Mouse (Mus musculus): Measurements from ENCODE around the gene Olfr598. TPM values are rescaled to one million over a fixed set of nuclear protein-coding genes. Genes with fewer than 3 reads are reported as not detected.
"Not testable (repeated sequence)": the region's sequence is repeated elsewhere in the genome, so short reads cannot be mapped to it uniquely, and the experiment has no call there.

Olfr598 gene
- polyA plus RNA-seq (2021): not detected

DNA sequence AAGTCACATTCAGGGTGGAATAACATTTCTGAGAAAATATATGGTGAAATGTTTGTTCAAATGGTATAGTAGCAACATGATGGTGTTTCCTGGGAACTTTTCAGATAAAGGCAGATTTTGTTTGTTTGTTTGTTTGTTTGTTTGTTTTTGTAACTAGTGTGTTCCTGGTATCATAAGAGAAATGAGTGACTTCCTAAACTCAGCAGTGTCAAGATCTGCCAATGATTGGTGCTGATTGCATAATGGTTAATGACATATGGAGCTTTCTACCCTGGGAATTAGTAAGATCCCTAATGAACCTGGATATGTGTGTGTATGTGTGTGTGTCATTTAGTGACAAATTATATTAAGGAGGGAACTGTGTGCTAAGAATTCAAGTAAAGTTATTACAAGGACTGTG lies at the start of gene Olfr598:
Gene Olfr598 (plus strand): TSS at position 301 of the 400 bp plus-strand sequence.
- POLR2A ChIA-PET: no interaction called here
- TF ChIP-seq CTCF (IDR thresholded peaks at IDR 0.05): no peak
- no peak for ATAC-seq
- no peaks in the 10 kb centered on the region for H3K27me3 ChIP-seq
- CTCF ChIA-PET: no interaction called here
- DNase-seq (ENCODE audit: low read depth, low spot score): no peak
- in situ Hi-C loops (cut with MboI; ENCODE audit: low pct_unique_long_range_greater_than_20kb): no loop called here

- CTCF ChIA-PET; ATAC-seq; DNase-seq (ENCODE audit: low read depth, low spot score); H3K27me3 ChIP-seq; in situ Hi-C loops (cut with MboI; ENCODE audit: low pct_unique_long_range_greater_than_20kb); POLR2A ChIA-PET: not testable (repeated sequence)
These were observed 18.0 kb upstream of the Olfr598 start, which contains the start of gene Olfr596 for GRCm38 (mm10) chr7:103305348-103305747. Olfr596 (plus strand) TSS chr7:103305648.

- CTCF ChIA-PET; POLR2A ChIA-PET; ATAC-seq; H3K27me3 ChIP-seq; DNase-seq (ENCODE audit: low read depth, low spot score): not testable (repeated sequence)
- in situ Hi-C loops (cut with MboI; ENCODE audit: low pct_unique_long_range_greater_than_20kb): loop anchor here (5.0 kb wide), 1 partner anchor 56 kb away; no protein-coding TSS in a partner anchor
These were observed 7.4 kb upstream of the Olfr598 start, which contains the start of gene Olfr597 for GRCm38 (mm10) chr7:103316015-103316414. Olfr597 (plus strand) TSS chr7:103316315.

GRCm38 (mm10) chr7:103335617-103336016 lies 12.2 kb downstream of the Olfr598 start, which contains the start of gene Olfr599:
Olfr599 (plus strand) TSS chr7:103335917.
- POLR2A ChIA-PET: no interaction called here
- DNase-seq (ENCODE audit: low read depth, low spot score) (no peak), ATAC-seq (no peak)
- no peak for TF ChIP-seq CTCF (IDR thresholded peaks at IDR 0.05)
- no peaks in the 10 kb centered on the region for H3K27me3 ChIP-seq
- CTCF ChIA-PET: no interaction called here
- in situ Hi-C loops (cut with MboI; ENCODE audit: low pct_unique_long_range_greater_than_20kb): no loop called here

DNA sequence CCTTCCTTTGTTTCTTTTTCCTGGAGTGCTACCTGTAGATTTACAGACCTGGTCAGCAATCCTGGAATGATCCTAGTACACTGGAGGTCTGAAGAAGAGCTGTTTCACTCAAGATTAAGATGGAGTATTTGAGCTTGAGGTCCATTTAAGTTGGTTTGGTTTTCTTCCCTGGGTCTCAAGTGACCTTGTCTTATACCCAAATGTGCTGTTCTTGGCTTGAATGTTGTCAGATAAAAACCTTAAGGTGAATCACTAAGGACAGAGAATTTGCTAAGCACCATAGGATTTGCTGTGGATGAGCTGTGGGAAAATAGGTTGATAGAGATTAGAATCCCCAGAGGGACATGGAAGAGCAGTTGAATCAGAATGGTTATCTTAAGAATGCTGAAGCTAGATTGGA lies 26.2 kb downstream of the Olfr598 start, which contains the start of gene Olfr600:
Gene Olfr600 (minus strand): TSS at position 101 of the 400 bp plus-strand sequence.
- no peak for DNase-seq (ENCODE audit: low read depth, low spot score)
- ATAC-seq: no peak
- in situ Hi-C loops (cut with MboI; ENCODE audit: low pct_unique_long_range_greater_than_20kb): no loop called here
- ChIA-PET CTCF (no interaction called here), POLR2A (no interaction called here)
- no peak for TF ChIP-seq CTCF (IDR thresholded peaks at IDR 0.05)
- no peaks in the 10 kb centered on the region for H3K27me3 ChIP-seq

DNA sequence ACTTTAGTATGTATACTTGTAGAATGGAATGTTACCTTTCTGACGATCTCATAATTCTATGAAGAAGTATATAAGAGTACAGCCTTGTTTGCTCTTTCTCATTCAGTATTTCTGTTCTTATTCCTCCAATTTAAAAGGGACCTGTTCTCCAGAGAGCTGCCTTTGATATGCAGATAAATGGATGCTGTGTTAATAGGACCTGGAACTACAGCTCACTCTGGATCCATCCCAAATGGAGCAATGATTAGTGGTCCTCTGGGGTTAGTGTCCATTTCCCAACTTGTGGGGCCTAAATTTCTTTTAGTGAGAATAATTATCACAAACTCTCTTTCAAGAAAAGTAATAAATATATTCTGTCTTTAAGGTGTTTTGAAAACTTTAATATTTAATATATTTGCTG lies 39.2 kb downstream of the Olfr598 start, which contains the start of gene Olfr601:
Gene Olfr601 (minus strand): TSS at position 101 of the 400 bp plus-strand sequence.
- ATAC-seq (no peak), DNase-seq (ENCODE audit: low read depth, low spot score) (no peak)
- ChIA-PET POLR2A (no interaction called here), CTCF (no interaction called here)
- TF ChIP-seq CTCF (IDR thresholded peaks at IDR 0.05): no peak
- in situ Hi-C loops (cut with MboI; ENCODE audit: low pct_unique_long_range_greater_than_20kb): no loop called here
- no peaks in the 10 kb centered on the region for H3K27me3 ChIP-seq

Other genes with a start within 250 kb of the Olfr598 start
- gene Olfr584, start 241.7 kb upstream of the Olfr598 start, polyA plus RNA-seq (2021): not detected
- gene Olfr585, start 225.8 kb upstream of the Olfr598 start, polyA plus RNA-seq (2021): not detected
- not detected for gene Olfr586, start 197.9 kb upstream of the Olfr598 start, polyA plus RNA-seq (2021)
- not detected for gene Olfr588-ps1, start 182.7 kb upstream of the Olfr598 start, polyA plus RNA-seq (2021)
- not detected for gene Olfr589, start 167.2 kb upstream of the Olfr598 start, polyA plus RNA-seq (2021)
- gene Olfr591, start 145.2 kb upstream of the Olfr598 start, polyA plus RNA-seq (2021): not detected
- gene Olfr592, start 138.8 kb upstream of the Olfr598 start, polyA plus RNA-seq (2021): not detected
- not detected for gene Olfr593, start 111.7 kb upstream of the Olfr598 start, polyA plus RNA-seq (2021)
- gene Olfr594, start 106.6 kb upstream of the Olfr598 start, polyA plus RNA-seq (2021): not detected
- gene Usp17ld, start 71.1 kb upstream of the Olfr598 start, polyA plus RNA-seq (2021): not detected
- not detected for gene Olfr596, start 17.9 kb upstream of the Olfr598 start, polyA plus RNA-seq (2021)
- gene Olfr597, start 7.3 kb upstream of the Olfr598 start, polyA plus RNA-seq (2021): not detected
- gene Olfr599, start 12.3 kb downstream of the Olfr598 start, polyA plus RNA-seq (2021): not detected
- not detected for gene Olfr600, start 26.1 kb downstream of the Olfr598 start, polyA plus RNA-seq (2021)
- gene Olfr601, start 39.1 kb downstream of the Olfr598 start, polyA plus RNA-seq (2021): not detected
- not detected for gene Olfr603, start 62.6 kb downstream of the Olfr598 start, polyA plus RNA-seq (2021)
- gene Usp17lc, start 91.5 kb downstream of the Olfr598 start, polyA plus RNA-seq (2021): not detected
- gene Olfr605, start 121.9 kb downstream of the Olfr598 start, polyA plus RNA-seq (2021): not detected
- gene Olfr606, start 125.5 kb downstream of the Olfr598 start, polyA plus RNA-seq (2021): not detected
- not detected for gene Olfr607, start 140.6 kb downstream of the Olfr598 start, polyA plus RNA-seq (2021)
- not detected for gene Olfr608, start 146.3 kb downstream of the Olfr598 start, polyA plus RNA-seq (2021)
- gene Olfr609, start 174.5 kb downstream of the Olfr598 start, polyA plus RNA-seq (2021): not detected
- gene Olfr610, start 188.6 kb downstream of the Olfr598 start, polyA plus RNA-seq (2021): not detected
- gene Olfr611, start 197.3 kb downstream of the Olfr598 start, polyA plus RNA-seq (2021): not detected
- gene Olfr612, start 219.1 kb downstream of the Olfr598 start, polyA plus RNA-seq (2021): not detected
- 0.42 TPM for gene Olfr613, start 224.5 kb downstream of the Olfr598 start, polyA plus RNA-seq (2021)
- not detected for gene Olfr615, start 232.5 kb downstream of the Olfr598 start, polyA plus RNA-seq (2021)
- not detected for gene Olfr616, start 245.6 kb downstream of the Olfr598 start, polyA plus RNA-seq (2021)
- not detected for gene Olfr617, start 249.5 kb downstream of the Olfr598 start, polyA plus RNA-seq (2021)